Mouse (Mus musculus): ENCODE measurements at regions not wholly inside any gene's neighbourhood (a gene's known extent, or its start where the extent isn't known, plus 50 kb on each side); places are given as distances from the start of the nearest gene placed in this dataset.

GRCm38 (mm10) chr12:106245178-106245840 lies 235.3 kb downstream of the Vrk1 start:
- DNase-seq (ENCODE audit: low read depth, low spot score): no peak
- no peaks in the 10 kb centered on the region for H3K9me3 ChIP-seq (replicated peaks; ENCODE audit: insufficient read depth, low read length)
- no peak overlapping the region for H3K4me3 ChIP-seq (ENCODE audit: control insufficient read depth in 1 of 2, insufficient read depth in 1 of 2, low read depth in 2 of 2, low read length in 2 of 2)
- H3K27me3 ChIP-seq (ENCODE audit: control insufficient read depth in 1 of 2, insufficient read depth in 2 of 2, low read length in 2 of 2): no peaks in the 10 kb centered on the region
- no peak overlapping the region for H3K9ac ChIP-seq (ENCODE audit: control insufficient read depth, low read depth, low read length, poor library complexity, severe bottlenecking)
- no peak for TF ChIP-seq ETS1 (IDR thresholded peaks at IDR 0.05; ENCODE audit: low read depth, low read length)
- no peak for TF ChIP-seq ZNF384 (IDR thresholded peaks at IDR 0.05; ENCODE audit: low read depth, low read length)
- TF ChIP-seq SMC3 (IDR thresholded peaks at IDR 0.05; ENCODE audit: low read depth, low read length): no peak
- TF ChIP-seq CHD2 (IDR thresholded peaks at IDR 0.05; ENCODE audit: low read length): no peak
- TF ChIP-seq RAD21 (IDR thresholded peaks at IDR 0.05; ENCODE audit: low read depth, low read length): no peak
- no peak for TF ChIP-seq TCF12 (IDR thresholded peaks at IDR 0.05; ENCODE audit: low read depth, low read length)
- TF ChIP-seq TAL1 (IDR thresholded peaks at IDR 0.05; ENCODE audit: low read length): no peak
- no peak for TF ChIP-seq JUND (IDR thresholded peaks at IDR 0.05; ENCODE audit: low read depth, low read length)
- TF ChIP-seq ELF1 (IDR thresholded peaks at IDR 0.05; ENCODE audit: low read depth, low read length): no peak
- TF ChIP-seq E2F4 (IDR thresholded peaks at IDR 0.05; ENCODE audit: borderline replicate concordance, low read depth, low read length): no peak
- no peak for TF ChIP-seq ZC3H11A (IDR thresholded peaks at IDR 0.05; ENCODE audit: low read depth, low read length)
- no peak for TF ChIP-seq RCOR1 (IDR thresholded peaks at IDR 0.05; ENCODE audit: low read depth, low read length)
- TF ChIP-seq NRF1 (IDR thresholded peaks at IDR 0.05; ENCODE audit: insufficient read depth, low read depth, low read length, poor library complexity, severe bottlenecking): no peak
- TF ChIP-seq POLR2AphosphoS2 (IDR thresholded peaks at IDR 0.05; ENCODE audit: low read length): no peak
- no peak for TF ChIP-seq USF2 (IDR thresholded peaks at IDR 0.05; ENCODE audit: borderline replicate concordance in 1 of 2, insufficient read depth in 1 of 2, low read depth in 1 of 2, low read length in 2 of 2)
- TF ChIP-seq BHLHE40 (IDR thresholded peaks at IDR 0.05; ENCODE audit: borderline replicate concordance, low read depth, low read length): no peak
- no peak for TF ChIP-seq MAFK (IDR thresholded peaks at IDR 0.05; ENCODE audit: borderline replicate concordance, low read depth, low read length)
- no peak for TF ChIP-seq KAT2A (conservative IDR thresholded peaks at IDR 0.05; ENCODE audit: low read depth, low read length)
- no peaks in the 10 kb centered on the region for H3K4me1 ChIP-seq (ENCODE audit: control insufficient read depth in 1 of 2, insufficient read depth in 2 of 2, low read length in 2 of 2)
- H3K27ac ChIP-seq (ENCODE audit: control insufficient read depth, low read depth, low read length): no peak overlapping the region
- H3K36me3 ChIP-seq (ENCODE audit: control insufficient read depth in 1 of 2, insufficient read depth in 2 of 2, low read length in 2 of 2): no peaks in the 10 kb centered on the region
- H3K79me2 ChIP-seq (ENCODE audit: control insufficient read depth, insufficient read depth, low read length, poor library complexity): no peaks in the 10 kb centered on the region

- Histone ChIP-seq H3K27me3 (ENCODE audit: control insufficient read depth in 1 of 2, insufficient read depth in 2 of 2, low read length in 2 of 2) (no peaks in the 10 kb centered on the region), H3K4me3 (ENCODE audit: control insufficient read depth in 1 of 2, insufficient read depth in 1 of 2, low read depth in 2 of 2, low read length in 2 of 2) (no peak overlapping the region), H3K4me1 (ENCODE audit: control insufficient read depth in 1 of 2, insufficient read depth in 2 of 2, low read length in 2 of 2) (no peaks in the 10 kb centered on the region), H3K27ac (ENCODE audit: control insufficient read depth, low read depth, low read length) (no peak overlapping the region), H3K9me3 (replicated peaks; ENCODE audit: insufficient read depth, low read length) (no peaks in the 10 kb centered on the region), H3K79me2 (ENCODE audit: control insufficient read depth, insufficient read depth, low read length, poor library complexity) (no peaks in the 10 kb centered on the region), H3K36me3 (ENCODE audit: control insufficient read depth in 1 of 2, insufficient read depth in 2 of 2, low read length in 2 of 2) (no peaks in the 10 kb centered on the region), H3K9ac (ENCODE audit: control insufficient read depth, low read depth, low read length, poor library complexity, severe bottlenecking) (no peak overlapping the region)
- DNase-seq (ENCODE audit: low read depth, low spot score): no peak
- TF ChIP-seq SMC3 (IDR thresholded peaks at IDR 0.05; ENCODE audit: low read depth, low read length): no peak
Measured at GRCm38 (mm10) chr12:106273591-106273990, 263.6 kb downstream of the Vrk1 start.
